Mouse (Mus musculus): Measurements from ENCODE around the gene G0s2. TPM values are rescaled to one million over a fixed set of nuclear protein-coding genes. Genes with fewer than 3 reads are reported as not detected.

The G0s2 gene
- total RNA-seq, 1 experiment from 2014 or later: 169 TPM

DNA sequence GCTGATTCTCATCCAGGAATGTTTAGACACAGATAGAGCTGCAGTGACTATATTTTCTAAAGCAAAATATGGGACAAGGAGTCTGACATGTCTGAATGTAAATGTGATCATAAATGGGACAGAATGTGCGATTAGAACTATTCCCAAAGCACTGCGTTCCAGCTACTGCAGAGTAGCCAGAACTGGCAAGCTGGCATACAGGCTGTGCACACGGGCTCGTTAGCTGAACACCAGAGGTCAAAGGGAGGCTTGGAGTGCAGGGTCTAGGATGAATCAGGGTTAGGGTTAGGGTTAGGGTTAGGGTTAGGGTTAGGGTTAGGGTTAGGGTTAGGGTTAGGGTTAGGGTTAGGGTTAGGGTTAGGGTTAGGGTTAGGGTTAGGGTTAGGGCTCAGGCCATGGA, 45.5 kb downstream of the G0s2 start:
- ATAC-seq (ENCODE audit: extremely low read depth, insufficient number of reproducible peaks, low FRiP score, poor library complexity, severe bottlenecking): no peak

DNA sequence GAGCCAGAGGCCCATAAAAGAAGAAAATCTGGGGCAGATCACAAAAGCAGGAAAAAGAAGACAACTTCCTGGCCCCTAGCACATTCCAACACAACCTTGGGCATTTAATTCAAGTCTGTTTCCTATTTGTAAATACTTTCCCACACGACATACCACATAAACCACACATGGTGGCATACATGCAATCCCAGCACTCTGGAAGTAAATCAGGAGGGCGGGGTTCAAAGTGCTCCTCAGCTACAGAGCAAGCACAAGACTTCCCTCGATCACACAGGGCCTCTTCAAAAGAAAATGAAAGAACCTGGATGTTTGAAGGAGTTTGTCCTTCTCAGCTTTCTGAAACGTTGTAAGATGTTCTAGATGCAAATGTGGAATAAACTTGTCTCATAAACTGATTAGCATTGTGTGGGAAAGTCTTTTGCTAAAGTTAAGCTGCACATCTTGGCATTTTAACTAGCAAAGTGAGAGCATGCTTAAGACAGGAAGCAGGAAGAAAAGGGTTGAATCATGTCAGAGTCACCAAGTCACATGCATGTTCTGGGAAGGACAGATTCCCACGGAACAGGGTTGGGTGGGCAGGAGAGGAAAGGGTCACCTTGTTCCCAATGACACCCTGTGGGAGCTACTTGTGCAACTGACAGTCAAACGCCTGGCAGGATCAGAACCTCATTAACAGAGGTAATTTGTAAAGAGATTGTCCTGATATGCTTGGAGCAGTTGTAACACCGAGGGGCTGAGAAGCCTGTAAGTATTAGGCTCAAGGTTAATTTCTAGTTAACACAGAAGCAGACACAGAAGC, 46.1 kb downstream of the G0s2 start:
- no peak for ATAC-seq (ENCODE audit: extremely low read depth, insufficient number of reproducible peaks, low FRiP score, poor library complexity, severe bottlenecking)

DNA sequence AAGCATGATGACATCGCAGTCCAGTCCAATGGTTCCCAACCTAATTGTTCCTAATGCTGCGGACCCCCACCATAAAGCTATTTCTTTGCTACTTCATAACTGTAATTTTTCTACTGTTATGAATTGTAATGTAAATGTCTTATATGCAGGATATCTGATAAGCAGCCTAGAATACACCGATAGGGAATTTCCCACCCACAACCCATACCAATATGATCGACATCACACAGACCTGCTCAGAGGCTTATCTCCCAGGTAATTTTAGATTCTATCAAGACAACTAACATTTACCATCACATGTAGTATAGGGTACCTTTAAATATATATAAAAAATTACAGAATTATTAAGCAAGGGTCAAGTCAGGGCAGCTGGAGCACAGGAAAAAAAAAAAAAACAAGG, 46.9 kb downstream of the G0s2 start:
- ATAC-seq (ENCODE audit: extremely low read depth, insufficient number of reproducible peaks, low FRiP score, poor library complexity, severe bottlenecking): no peak

DNA sequence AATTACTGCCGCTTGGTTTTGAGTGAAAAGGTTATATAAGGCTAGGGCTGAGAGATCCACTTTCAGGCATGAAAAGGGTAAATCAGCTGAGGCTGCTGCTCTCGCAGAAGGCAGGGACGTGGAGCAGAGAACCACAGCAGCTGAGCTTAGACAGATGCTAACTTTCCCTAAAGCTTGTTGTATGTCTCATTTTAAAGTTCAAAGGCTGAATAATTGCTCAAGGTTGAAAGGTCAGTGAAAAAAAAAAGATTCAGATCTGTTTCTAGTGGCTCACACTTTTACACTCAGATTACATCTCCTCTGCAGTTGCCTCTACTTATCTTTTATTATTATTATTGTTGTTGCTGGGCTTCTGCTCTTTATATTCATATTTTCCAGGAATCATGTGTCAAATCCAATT, 47.5 kb downstream of the G0s2 start:
- ATAC-seq (ENCODE audit: extremely low read depth, insufficient number of reproducible peaks, low FRiP score, poor library complexity, severe bottlenecking): no peak

Other genes starting within 250 kb of the G0s2 start
- under 0.01 and 0.23 TPM in 2 replicates for gene Syt14, start 237.4 kb downstream of the G0s2 start, total RNA-seq (2017)
- gene Diexf, start 142.9 kb downstream of the G0s2 start, total RNA-seq (2017): 27.9 and 32.9 TPM in 2 replicates
- gene Irf6, start 120.1 kb downstream of the G0s2 start, total RNA-seq (2017): 1.1 and 1.7 TPM in 2 replicates
- gene A130010J15Rik, start 105.2 kb downstream of the G0s2 start, total RNA-seq (2017): 6.8 and 7.4 TPM in 2 replicates
- gene Traf3ip3, start 71.5 kb downstream of the G0s2 start, total RNA-seq (2017): 473 and 476 TPM in 2 replicates
- gene Lamb3, start 65.5 kb downstream of the G0s2 start, total RNA-seq (2017): 25.7 and 29.8 TPM in 2 replicates
- gene Hsd11b1, start 9.1 kb downstream of the G0s2 start, total RNA-seq (2017): 12.5 and 13.6 TPM in 2 replicates
- gene Camk1g, start 97.1 kb upstream of the G0s2 start, total RNA-seq (2017): not detected in 2 replicates